Mouse (Mus musculus) liver (tissue): Measurements from ENCODE around the gene Hvcn1.
A peak's percentile ranks its signal among the peaks of the same experiment; 100 is the strongest.
"Not testable (repeated sequence)": the region's sequence is repeated elsewhere in the genome, so short reads cannot be mapped to it uniquely, and the experiment has no call there.

Experiments
- DNase-seq: peaks from one replicate; pipeline ENCODE4 v3.0.0-alpha.2; 2020; ENCODE audit warnings: mixed read lengths

Gene Hvcn1

GRCm38 (mm10) chr5:122206475-122206874 lies at the start of gene Hvcn1:
Gene Hvcn1 (plus strand): TSS chr5:122206804.
- DNase-seq, result no peak

- peak; percentile 96 for DNase-seq
These were observed 48.7 kb upstream of the Hvcn1 start, which contains the start of gene Ppp1cc for GRCm38 (mm10) chr5:122157827-122158381. Gene Ppp1cc (plus strand): TSS chr5:122158278.

DNA sequence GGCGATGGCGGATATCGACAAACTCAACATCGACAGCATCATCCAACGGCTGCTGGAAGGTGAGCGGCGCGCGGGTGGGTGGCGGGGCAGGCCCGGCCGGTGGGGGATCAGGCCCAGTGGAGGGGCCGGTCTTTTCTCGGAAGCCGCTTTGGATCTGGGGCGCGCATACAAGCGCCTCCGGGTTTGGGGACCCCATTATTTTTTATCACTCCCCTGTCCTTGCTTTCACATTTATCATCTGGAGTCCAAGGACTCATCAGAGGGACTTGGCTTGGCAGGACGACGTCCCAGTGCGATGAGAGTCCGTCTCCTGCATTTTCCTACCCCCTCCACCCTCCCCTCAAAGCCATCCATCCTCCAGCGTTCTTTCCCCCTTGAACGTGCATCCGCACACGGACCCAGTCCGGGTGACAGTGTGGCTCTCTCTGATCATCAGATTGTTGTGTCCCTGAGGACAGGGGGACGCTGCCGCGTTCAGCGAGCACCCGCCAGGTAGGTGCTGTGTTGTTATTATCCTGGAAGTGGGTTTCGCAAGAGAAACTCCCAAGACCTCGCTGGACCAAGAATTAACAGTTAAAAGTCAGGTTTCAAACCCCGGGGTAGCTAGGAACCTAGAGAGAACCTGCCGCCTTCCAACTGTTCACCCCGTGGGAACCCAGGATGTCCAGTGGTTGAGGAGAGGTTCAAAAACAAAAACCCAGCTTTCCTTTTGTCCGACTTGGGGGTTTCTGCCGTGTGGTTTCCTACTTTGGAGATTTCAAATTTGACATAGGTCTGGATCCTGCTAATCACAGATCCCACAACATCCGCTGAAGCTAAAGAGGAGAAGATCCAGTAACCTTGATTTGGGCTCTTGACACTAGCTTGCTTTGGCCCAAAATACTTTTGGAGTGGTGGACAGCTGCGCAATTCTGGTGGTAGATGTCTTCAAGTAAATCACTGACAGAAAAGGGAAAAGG lies 47.8 kb upstream of the Hvcn1 start:
- peak; percentile 42 for DNase-seq

DNA sequence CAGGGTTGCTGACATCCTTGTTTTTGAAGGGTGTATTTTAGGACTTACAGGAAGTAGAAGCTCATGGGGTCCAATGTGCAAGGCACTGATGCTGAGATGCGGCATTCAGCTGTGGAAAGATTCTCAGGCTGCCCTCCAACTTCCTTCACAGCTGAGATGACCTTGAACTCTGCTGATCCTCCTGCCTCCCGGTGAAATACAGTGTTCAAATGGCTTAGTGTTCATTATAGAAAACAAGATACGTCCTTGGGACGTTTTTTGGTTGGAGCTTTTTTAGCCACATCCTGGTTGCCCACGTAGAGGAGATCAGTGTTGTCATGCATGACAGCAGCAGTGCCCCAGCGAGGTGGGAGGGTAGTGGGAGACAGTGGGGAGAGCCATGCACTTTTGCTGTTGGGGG lies 43.4 kb upstream of the Hvcn1 start:
- no peak for DNase-seq

GRCm38 (mm10) chr5:122164011-122164410 lies 42.6 kb upstream of the Hvcn1 start:
- no peak for DNase-seq

DNA sequence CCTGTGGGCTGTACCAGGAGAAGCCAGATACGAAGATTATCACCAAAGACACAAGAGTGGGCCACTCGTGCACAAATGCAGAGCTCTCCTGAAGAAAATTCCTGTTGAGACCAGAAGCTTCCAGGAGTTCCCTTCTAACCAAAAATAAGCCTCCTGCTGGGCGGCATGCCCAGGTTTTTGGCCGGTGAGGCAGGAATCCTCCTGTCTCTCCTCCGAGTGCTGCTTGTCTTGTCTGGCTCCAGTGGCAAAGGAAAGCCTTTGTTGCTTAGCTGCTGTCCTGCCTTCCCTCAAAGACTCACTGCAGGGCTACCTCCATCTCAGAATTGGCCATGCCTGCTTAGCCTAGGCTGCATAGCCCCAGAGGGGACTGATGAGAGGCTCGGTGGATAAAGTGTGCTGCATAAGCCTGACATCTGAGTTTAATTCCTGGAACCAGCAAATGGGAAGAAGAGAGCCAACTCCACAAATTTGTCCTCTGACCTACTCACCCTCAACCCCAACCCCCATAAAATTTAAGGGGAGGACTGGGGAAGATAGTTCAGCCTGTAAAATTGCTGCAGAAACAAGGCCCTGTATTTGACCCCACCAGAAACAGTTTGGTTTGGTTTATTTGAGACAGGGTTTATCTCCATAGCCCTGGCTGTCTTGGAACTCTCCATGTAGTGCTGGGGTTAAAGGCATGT lies 41.2 kb upstream of the Hvcn1 start:
- DNase-seq, result no peak

DNA sequence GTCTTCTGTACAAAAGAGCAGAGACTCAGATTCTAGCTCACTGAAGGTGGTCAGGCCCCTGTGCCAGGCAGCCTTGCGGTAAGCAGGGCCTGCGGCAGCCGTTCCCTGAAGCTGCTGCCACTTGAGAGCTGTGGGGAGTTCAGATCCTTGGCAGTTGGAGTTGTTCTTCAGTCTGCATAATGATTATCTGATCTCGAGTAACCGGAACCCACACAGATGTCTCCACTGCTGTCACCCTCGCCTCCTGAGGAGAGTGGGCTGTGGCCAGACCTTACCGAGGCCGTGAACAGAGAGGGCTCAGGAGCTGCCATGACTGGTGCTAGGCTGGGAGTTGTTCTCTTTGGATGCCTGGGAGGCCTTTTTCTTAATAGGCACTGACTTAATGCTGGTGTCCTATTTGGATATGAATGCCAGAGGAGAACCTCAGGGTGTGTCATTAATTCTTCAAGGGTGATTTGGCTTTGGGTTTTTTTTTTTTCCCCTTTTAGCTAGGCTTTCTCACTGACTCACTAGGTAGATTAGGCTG lies 39.9 kb upstream of the Hvcn1 start:
- no peak for DNase-seq

DNA sequence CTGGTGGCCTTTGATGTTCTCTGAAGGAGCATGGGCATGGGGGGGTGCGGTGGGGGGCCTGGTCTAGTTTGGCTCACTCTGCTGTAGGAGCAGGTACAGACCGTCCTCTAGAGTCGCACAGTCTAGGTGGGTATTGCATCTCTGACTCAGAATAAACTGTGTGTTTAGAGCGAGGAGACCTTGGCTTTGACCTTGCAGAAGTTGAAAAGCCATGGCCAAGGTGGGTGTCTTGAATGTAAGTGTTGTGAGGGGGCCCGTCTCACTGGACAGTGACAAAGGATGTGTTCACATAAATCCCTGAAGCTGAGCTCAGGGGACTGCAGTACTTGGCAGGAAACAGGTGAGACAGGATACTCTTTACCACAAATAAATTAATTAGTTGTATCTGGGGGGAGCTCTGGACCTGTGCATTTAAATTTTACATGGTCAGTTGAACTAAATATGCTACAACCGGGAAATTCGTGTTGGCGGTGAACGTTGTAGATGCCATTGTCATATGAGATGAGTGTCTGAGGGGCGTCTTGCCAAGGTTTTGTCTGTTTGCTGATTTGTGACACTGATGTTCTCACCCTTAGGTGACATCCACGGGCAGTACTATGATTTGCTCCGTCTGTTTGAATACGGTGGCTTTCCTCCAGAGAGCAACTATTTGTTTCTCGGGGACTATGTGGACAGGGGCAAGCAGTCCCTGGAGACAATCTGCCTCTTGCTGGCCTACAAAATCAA lies 38.1 kb upstream of the Hvcn1 start:
- no peak for DNase-seq

- no peak for DNase-seq
These were observed 35.5 kb upstream of the Hvcn1 start for GRCm38 (mm10) chr5:122171058-122171457.

GRCm38 (mm10) chr5:122175402-122175801 lies 31.2 kb upstream of the Hvcn1 start:
- no peak for DNase-seq

- no peak for DNase-seq
These were observed 30.6 kb upstream of the Hvcn1 start for GRCm38 (mm10) chr5:122175961-122176360.

GRCm38 (mm10) chr5:122176398-122176797 lies 30.2 kb upstream of the Hvcn1 start:
- peak; percentile 51 for DNase-seq

DNA sequence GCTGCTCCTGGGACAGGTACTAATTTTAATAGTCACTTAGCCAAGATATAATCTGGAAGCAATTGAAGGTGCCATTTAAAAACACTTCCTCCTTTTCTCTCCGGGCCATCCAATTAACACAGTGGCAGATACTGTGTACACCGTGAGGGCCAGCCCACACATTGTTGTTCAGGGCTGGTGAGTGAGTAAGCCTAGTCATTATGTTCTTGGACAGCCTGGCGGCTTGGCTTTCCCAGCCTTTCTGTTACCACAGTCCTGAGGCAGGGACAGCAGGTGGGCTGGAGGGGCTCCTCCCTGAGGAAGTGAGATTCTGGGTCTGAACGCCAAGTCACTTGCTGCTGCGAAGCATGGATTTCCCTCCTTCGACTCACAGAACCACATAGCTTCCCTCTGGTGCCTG lies 26.9 kb upstream of the Hvcn1 start:
- no peak for DNase-seq

GRCm38 (mm10) chr5:122184283-122184806 lies 22.3 kb upstream of the Hvcn1 start:
- DNase-seq, result no peak

DNA sequence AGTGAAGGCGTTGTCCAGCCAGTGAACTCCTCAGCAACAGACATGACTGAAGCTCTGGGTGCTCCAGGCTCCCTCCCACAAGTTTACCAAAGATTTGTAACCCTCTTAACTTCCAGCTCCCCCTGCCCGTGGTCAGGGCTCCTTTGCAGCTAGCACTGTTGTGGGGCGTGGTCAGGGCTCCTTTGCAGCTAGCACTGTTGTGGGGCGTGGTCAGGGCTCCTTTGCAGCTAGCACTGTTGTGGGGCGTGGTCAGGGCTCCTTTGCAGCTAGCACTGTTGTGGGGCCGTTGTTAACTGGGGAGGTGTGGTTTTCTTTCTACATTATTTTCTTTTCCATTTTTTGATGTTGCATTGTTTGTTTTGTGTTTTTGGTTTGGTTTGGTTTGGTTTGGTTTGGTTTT lies 21.7 kb upstream of the Hvcn1 start:
- DNase-seq, result not testable (repeated sequence)

GRCm38 (mm10) chr5:122189115-122189514 lies 17.5 kb upstream of the Hvcn1 start:
- no peak for DNase-seq

DNA sequence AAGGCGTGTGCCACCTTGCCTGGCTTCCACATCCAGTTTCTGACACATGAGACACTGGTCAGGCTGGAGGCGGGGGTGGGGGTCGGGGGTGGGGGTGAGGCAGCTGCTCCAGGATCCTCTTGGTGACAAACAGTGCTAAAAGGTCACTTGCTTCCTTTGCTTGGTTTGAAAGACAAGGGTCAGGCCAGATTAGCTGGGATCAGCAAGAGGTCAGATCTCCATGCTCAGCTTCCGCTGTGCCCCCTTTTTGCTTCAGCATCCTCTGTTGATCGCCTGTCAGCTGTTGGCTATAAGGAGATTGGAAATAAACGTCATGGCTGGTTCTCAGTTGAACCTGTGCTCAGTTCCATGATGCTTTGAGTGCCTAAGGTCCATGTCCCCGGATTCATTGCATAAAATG lies 16.1 kb upstream of the Hvcn1 start:
- DNase-seq, result no peak

DNA sequence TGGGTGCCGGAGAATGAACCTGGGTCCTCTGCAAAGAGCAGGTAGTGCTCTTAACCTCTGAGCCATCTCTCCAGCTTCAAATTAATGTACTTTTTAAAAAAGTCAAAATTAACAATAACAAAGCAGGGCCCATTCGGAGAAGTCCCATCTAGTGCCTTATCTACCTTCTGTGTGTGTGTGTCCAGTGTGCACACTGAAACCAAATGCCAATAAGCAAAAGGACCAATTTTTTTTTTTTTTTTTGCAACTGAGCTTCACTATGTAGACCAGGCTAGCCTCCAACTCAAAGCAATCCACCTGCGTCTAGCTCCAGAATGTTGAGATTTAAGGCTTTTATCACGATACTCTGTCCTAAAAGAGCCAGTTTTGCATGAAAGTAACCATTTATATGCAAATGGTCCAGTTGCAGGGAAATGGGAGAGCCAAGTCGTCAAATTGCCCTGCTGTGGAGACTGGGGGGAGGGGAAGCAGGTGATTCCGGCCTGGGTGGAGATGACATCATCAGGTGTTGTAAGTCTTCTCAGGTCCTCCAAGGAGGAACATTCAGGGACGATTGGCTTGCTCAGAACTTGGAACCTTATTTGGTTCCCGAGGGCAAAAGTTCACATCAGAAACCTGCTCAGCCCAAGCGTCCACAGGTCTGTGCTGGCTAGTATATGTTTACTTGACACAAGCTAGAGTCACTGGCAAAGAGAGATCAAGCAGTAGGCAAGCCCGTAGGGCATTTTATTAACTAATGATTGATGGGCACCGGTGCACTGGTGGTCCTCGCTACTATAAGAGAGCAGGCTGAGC lies 15.1 kb upstream of the Hvcn1 start:
- no peak for DNase-seq

DNA sequence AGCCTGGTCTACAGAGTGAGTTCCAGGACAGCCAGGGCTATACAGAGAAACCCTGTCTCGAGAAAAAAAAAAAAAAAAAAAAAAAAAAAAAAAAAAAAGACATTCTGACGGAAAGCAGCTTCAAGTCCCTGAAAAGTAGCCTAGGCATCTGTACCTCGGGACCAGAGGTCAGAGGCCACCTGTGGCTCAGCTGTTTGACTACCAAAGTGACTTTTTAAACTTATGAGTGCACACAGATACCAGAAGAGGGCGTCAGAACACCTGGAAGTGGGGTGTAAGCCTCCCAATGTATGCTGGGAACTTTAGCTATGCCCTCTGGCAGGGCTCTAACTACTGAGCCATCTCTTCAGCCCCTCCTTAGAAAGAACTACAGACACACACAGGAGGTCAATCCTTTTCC lies 14.3 kb upstream of the Hvcn1 start:
- DNase-seq, result no peak

GRCm38 (mm10) chr5:122200872-122201271 lies 5.7 kb upstream of the Hvcn1 start:
- no peak for DNase-seq

DNA sequence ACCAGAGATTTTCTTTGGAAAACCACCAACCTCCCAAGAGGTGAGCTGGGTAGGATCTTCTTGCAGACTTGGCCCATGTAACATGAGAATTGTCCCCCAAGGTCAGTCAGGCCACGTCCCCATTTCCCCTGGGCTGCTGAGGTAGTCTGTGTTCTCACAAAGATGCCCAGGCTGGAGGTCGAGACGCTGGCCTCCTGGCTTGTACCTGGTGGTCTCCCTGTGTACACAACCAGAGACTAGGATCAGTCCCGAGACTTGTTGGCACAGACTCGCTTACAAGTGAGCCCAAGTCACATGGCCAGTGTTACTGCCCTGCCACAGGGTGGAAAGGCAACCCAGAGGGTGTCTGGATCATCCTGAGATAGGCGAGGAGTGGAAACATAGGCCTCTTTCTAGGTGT lies 4.7 kb upstream of the Hvcn1 start:
- DNase-seq, result no peak

DNA sequence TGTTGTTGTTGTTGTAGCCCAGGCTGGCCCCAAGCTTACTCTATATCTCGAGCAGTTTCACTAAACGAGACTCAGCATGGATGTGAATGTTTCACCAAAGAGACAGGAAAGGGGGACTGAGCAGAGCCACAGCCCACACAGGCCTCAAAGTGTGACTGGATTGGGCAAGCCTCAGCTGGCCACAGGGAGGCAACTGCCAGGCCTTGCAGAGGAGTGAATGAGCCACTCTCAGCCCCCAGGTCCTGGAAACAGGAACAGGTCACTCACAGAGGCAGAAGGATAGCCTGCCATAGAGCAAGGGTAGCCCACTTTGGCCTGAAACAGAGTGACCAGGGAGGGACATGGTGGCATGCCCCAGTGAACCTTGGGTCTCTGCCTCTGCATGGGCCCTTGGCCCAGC lies 2.4 kb upstream of the Hvcn1 start:
- DNase-seq, result no peak
